Comparison of ENCODE assay signal across 13 mouse cellular contexts in the genomic region with DNA sequence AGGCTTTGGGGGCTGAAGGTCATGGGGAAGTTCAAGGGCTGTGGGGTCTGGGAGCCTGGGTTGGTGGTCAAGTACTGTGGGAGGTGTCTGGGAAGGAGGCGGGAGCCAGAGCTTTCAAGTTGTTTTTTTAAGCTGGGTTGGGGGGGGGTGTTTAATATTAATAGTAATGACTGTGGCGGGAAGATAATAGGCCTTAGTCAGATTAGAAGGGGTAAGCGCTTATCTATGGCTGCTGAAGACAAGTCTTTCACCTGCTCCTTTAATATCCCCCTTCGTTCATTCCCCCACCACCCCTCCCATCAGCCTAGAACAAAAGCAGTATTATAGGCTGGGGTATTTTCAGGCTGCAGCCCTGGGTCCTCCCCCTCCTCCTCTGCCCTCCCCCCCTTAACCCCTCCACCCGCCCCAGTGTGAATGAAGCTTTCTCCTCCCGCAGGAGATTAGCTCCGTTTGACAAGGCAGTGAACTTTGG. TPM values are rescaled to one million over a fixed set of nuclear protein-coding genes. Genes with fewer than 3 reads are reported as not detected.
DNase-seq lines count a peak whose midpoint lies in the region; ATAC-seq and TF ChIP-seq lines count a peak whose summit lies in the region.
"Had no signal": no experiment of that assay in that cellular context is flagged by ENCODE, and none has a peak within 500 bp of the region (broad histone marks: within the 10 kb centered on the region; RNA-seq: fewer than 3 reads in every experiment).

No protein-coding gene starts in this region.

- ATAC-seq in kidney, embryonic 14.5 days (ENCODE audit: low FRiP score, low TSS enrichment): 0 out of 2 replicates have a peak, but pooled peaks have one; percentile 8
- peak; percentile 86 for ATAC-seq in forebrain, postnatal 0 days
- ATAC-seq in megakaryocyte progenitor cell, adult 5-6 weeks (replicated peaks; ENCODE audit: poor library complexity): peak; percentile 58
- ATAC-seq: CD4-positive, CD25-positive, alpha-beta regulatory T cell, adult 4 months had no signal

- 24% methylated on average over 7 of the region's 7 CpGs for WGBS in kidney, embryonic 14.5 days
- WGBS in forebrain, postnatal 0 days: 12% methylated on average over 7 of the region's 7 CpGs

- no peaks in the 10 kb centered on the region for H3K9me3 ChIP-seq in kidney, embryonic 14.5 days (ENCODE audit: control insufficient read depth, low read length)
- H3K9me3 ChIP-seq in forebrain, postnatal 0 days (ENCODE audit: low read length): no peaks in the 10 kb centered on the region

- no peaks in the 10 kb centered on the region for H3K36me3 ChIP-seq in kidney, embryonic 14.5 days (ENCODE audit: control insufficient read depth, insufficient read depth, low read length)
- H3K36me3 ChIP-seq in forebrain, postnatal 0 days (ENCODE audit: insufficient read depth): no peaks in the 10 kb centered on the region

- no peak for DNase-seq in kidney, postnatal 10 days
- DNase-seq in forebrain, postnatal 0 days: peak; percentile 32
- peak; percentile 58 for DNase-seq in retina, embryonic 14.5 days (ENCODE audit: low spot score)
- DNase-seq in spleen, adult 12 weeks (ENCODE audit: low spot score): no peak
- no peak for DNase-seq in thymus, postnatal 14 days
- no peak for DNase-seq in layer of hippocampus, postnatal 14 days (ENCODE audit: low spot score in 2 of 2)
- DNase-seq: cerebellum, adult 11 months; heart, adult 18-20 months; kidney, adult 18-20 months had no signal

- H3K4me3 ChIP-seq in kidney, embryonic 14.5 days (ENCODE audit: low read length): no peak overlapping the region
- no peak overlapping the region for H3K4me3 ChIP-seq in forebrain, postnatal 0 days (ENCODE audit: low read depth, low read length)

- no peak overlapping the region for H3K27ac ChIP-seq in kidney, embryonic 14.5 days (ENCODE audit: low read depth, low read length)
- H3K27ac ChIP-seq in forebrain, postnatal 0 days (ENCODE audit: low read depth, low read length): no peak overlapping the region

- H3K27me3 ChIP-seq in kidney, embryonic 14.5 days (ENCODE audit: control insufficient read depth, insufficient read depth, low read length): no peaks in the 10 kb centered on the region; the same call in 1 of the 2 replicates
- no peaks in the 10 kb centered on the region for H3K27me3 ChIP-seq in forebrain, postnatal 0 days (ENCODE audit: insufficient read depth, low read length)

- no peak overlapping the region for H3K9ac ChIP-seq in kidney, embryonic 14.5 days (ENCODE audit: low read depth, low read length)
- no peak overlapping the region for H3K9ac ChIP-seq in forebrain, postnatal 0 days

- peaks cover 10% of the 10 kb centered on the region for H3K4me1 ChIP-seq in kidney, embryonic 14.5 days (ENCODE audit: control insufficient read depth, insufficient read depth, low read length)
- H3K4me1 ChIP-seq in forebrain, postnatal 0 days (ENCODE audit: insufficient read depth): peaks cover under 1% of the 10 kb centered on the region; the same call in 1 of the 2 replicates

- TF ChIP-seq CTCF in forebrain, postnatal 0 days (IDR thresholded peaks at IDR 0.05; ENCODE audit: low read depth): no peak

- H3K4me2 ChIP-seq in kidney, embryonic 14.5 days (replicated peaks; ENCODE audit: low read depth, low read length): no peak overlapping the region
- no peak overlapping the region for H3K4me2 ChIP-seq in forebrain, postnatal 0 days (ENCODE audit: low read depth)

RNA-seq across cellular contexts. Expression of gene 1700122O11Rik, which starts 56.5 kb away (rescaled TPM):
- polyA plus RNA-seq in kidney, embryonic 14.5 days (2014; fragmentation: Nextera tagmentation; extraction: Ambion mirVana): not detected in 2 replicates
- total RNA-seq in forebrain, postnatal 0 days (2014; rRNA removed): not detected in 2 replicates
- not detected in 2 replicates for polyA plus RNA-seq in forebrain, postnatal 0 days (2015; fragmentation: Nextera tagmentation; extraction: Ambion mirVana)
- not detected in 2 replicates for total RNA-seq in megakaryocyte progenitor cell, adult 5-6 weeks (2015)
- not detected in 2 replicates for total RNA-seq in megakaryocyte progenitor cell, adult 5-6 weeks (2017)
- not detected for total RNA-seq in layer of hippocampus, postnatal 14 days (2021)
- total RNA-seq: heart, adult 18-20 months; left cerebral cortex, postnatal 10 days had no signal
- polyA plus RNA-seq: CD4-positive, CD25-positive, alpha-beta regulatory T cell, adult 4 months had no signal

RNA-seq across cellular contexts. Expression of gene Foxp4, which starts 57.1 kb away (rescaled TPM):
- 23.9 and 25.4 TPM in 2 replicates for polyA plus RNA-seq in kidney, embryonic 14.5 days (2014; fragmentation: Nextera tagmentation; extraction: Ambion mirVana)
- total RNA-seq in forebrain, postnatal 0 days (2014; rRNA removed): 108 and 109 TPM in 2 replicates
- 45.7 and 56.4 TPM in 2 replicates for polyA plus RNA-seq in forebrain, postnatal 0 days (2015; fragmentation: Nextera tagmentation; extraction: Ambion mirVana)
- 20.1 and 21.3 TPM in 2 replicates for total RNA-seq in megakaryocyte progenitor cell, adult 5-6 weeks (2015)
- total RNA-seq in megakaryocyte progenitor cell, adult 5-6 weeks (2017): 3.2 and 4.0 TPM in 2 replicates
- 10 to 100 TPM; 43.4 to 49.1 TPM for total RNA-seq in layer of hippocampus, postnatal 14 days (2021)

Comparison
In these comparisons a context has a peak if more than half of its experiments do, and no peak if none do; other contexts are left out.
1. ATAC-seq: peak in every context shown above with its lines; median percentile 86 in forebrain, postnatal 0 days; 58 in megakaryocyte progenitor cell, adult 5-6 weeks; 8 in kidney, embryonic 14.5 days.
2. DNase-seq: peak in forebrain, postnatal 0 days (single experiment) and retina, embryonic 14.5 days (single experiment); none in kidney, postnatal 10 days (single experiment), spleen, adult 12 weeks (single experiment), thymus, postnatal 14 days (single experiment) and layer of hippocampus, postnatal 14 days (0 of 2).